Mouse (Mus musculus) CH12.LX (cell line): ENCODE measurements around the gene Olfr868. TPM values are rescaled to one million over a fixed set of nuclear protein-coding genes. Genes with fewer than 3 reads are reported as not detected.

Experiments
- DNase-seq: peaks from one replicate; pipeline ENCODE4 v3.0.0-alpha.2; 2013; ENCODE audit errors: extremely low read depth
- H3K27ac ChIP-seq: 2 replicates; pipeline ENCODE4 v1.5.1; 2012; ENCODE audit warnings: low read depth, mild to moderate bottlenecking, control low read depth, moderate library complexity; ENCODE audit not compliant: insufficient read depth
- H3K27me3 ChIP-seq: replicated peaks from 2 replicates; pipeline ENCODE3; 2012; ENCODE audit warnings: inconsistent platforms
- H3K36me3 ChIP-seq, 2 experiments: replicated peaks in 1 of 2; 2 replicates each; pipeline versions ENCODE3 to v1.6.1; 2012; ENCODE audit warnings: inconsistent platforms in 1 of 2, low read length in 1 of 2, mild to moderate bottlenecking in 1 of 2, mixed read lengths in 1 of 2, moderate library complexity in 1 of 2; ENCODE audit not compliant: control insufficient read depth in 1 of 2, insufficient read depth in 1 of 2
- H3K4me1 ChIP-seq, 2 experiments: 2 replicates each; pipeline ENCODE4 v1.6.1; 2012; ENCODE audit warnings: inconsistent platforms in 1 of 2, moderate library complexity in 1 of 2; ENCODE audit not compliant: insufficient read depth in 2 of 2, control insufficient read depth in 1 of 2
- H3K4me2 ChIP-seq: 2 replicates; pipeline ENCODE4 v1.6.1; 2012; ENCODE audit warnings: low read depth, mild to moderate bottlenecking, control low read depth; ENCODE audit not compliant: poor library complexity, insufficient read depth, severe bottlenecking
- H3K4me3 ChIP-seq, 3 experiments: fragments of 150-350 bp in 1 of 3; sonication (generic) in 1 of 3; replicated peaks in 1 of 3; 2 replicates each; pipeline versions ENCODE3 to v1.5.1; 2011 to 2012; ENCODE audit warnings: low read depth in 2 of 3, low read length in 2 of 3, mild to moderate bottlenecking in 2 of 3, moderate library complexity in 2 of 3, control low read depth in 1 of 3, improper control_type of control experiment in 1 of 3, inconsistent platforms in 1 of 3, mixed read lengths in 1 of 3; ENCODE audit not compliant: poor library complexity in 1 of 3
- H3K79me2 ChIP-seq: replicated peaks from 2 replicates; pipeline ENCODE4 v1.6.1; 2012; ENCODE audit warnings: mild to moderate bottlenecking, moderate library complexity; ENCODE audit not compliant: control insufficient read depth, poor library complexity, insufficient read depth, severe bottlenecking; ENCODE audit errors: extremely low read depth
- H3K9ac ChIP-seq: 2 replicates; pipeline ENCODE4 v1.6.1; 2012; ENCODE audit warnings: low read depth, mild to moderate bottlenecking, control low read depth, moderate library complexity; ENCODE audit not compliant: insufficient read depth
- H3K9me3 ChIP-seq: replicated peaks from 2 replicates; pipeline ENCODE3; 2012; ENCODE audit warnings: low read length, inconsistent platforms, mixed read lengths
- CHD1 ChIP-seq: IDR thresholded peaks from 2 replicates; pipeline ENCODE4 v1.6.1; 2012; ENCODE audit warnings: low read depth, low read length, improper control_type of control experiment, inconsistent platforms
- CHD2 ChIP-seq: IDR thresholded peaks from 2 replicates; pipeline ENCODE4 v1.6.1; 2011; ENCODE audit warnings: low read length, improper control_type of control experiment
- CTCF ChIP-seq, 2 experiments: IDR thresholded peaks in 1 of 2; conservative IDR thresholded peaks in 1 of 2; 2 replicates each; pipeline ENCODE4 v1.5.1; 2011 to 2012; ENCODE audit warnings: low read depth in 2 of 2, low read length in 2 of 2, improper control_type of control experiment in 1 of 2, inconsistent platforms in 1 of 2, mild to moderate bottlenecking in 1 of 2, moderate library complexity in 1 of 2
- ETS1 ChIP-seq: conservative IDR thresholded peaks from 2 replicates; pipeline ENCODE4 v1.6.1; 2012; ENCODE audit warnings: low read depth, mild to moderate bottlenecking, inconsistent platforms, low read length, improper control_type of control experiment, moderate library complexity
- HCFC1 ChIP-seq: IDR thresholded peaks from 2 replicates; pipeline ENCODE4 v1.6.1; 2012; ENCODE audit warnings: low read depth, mild to moderate bottlenecking, inconsistent platforms, low read length, improper control_type of control experiment
- IRF4 ChIP-seq: IDR thresholded peaks from 2 replicates; pipeline ENCODE4 v1.6.1; 2014; ENCODE audit warnings: low read depth, mild to moderate bottlenecking, inconsistent platforms, low read length, improper control_type of control experiment
- MAZ ChIP-seq: IDR thresholded peaks from 2 replicates; pipeline ENCODE4 v1.6.1; 2012; ENCODE audit warnings: low read depth, mild to moderate bottlenecking, inconsistent platforms, low read length, improper control_type of control experiment, moderate library complexity
- MEF2A ChIP-seq: IDR thresholded peaks from 2 replicates; pipeline ENCODE4 v1.6.1; 2014; ENCODE audit warnings: low read depth, mild to moderate bottlenecking, inconsistent platforms, low read length, improper control_type of control experiment, borderline replicate concordance
- PAX5 ChIP-seq: IDR thresholded peaks from 2 replicates; pipeline ENCODE4 v1.6.1; 2012; ENCODE audit warnings: low read length, inconsistent platforms, mixed read lengths
- POLR2A ChIP-seq: IDR thresholded peaks from 2 replicates; pipeline ENCODE4 v1.6.1; 2011; ENCODE audit warnings: low read depth, mild to moderate bottlenecking, improper control_type of control experiment, low read length
- RAD21 ChIP-seq: IDR thresholded peaks from 2 replicates; pipeline ENCODE4 v1.6.1; 2011; ENCODE audit warnings: low read depth, mild to moderate bottlenecking, low read length, improper control_type of control experiment, moderate library complexity
- RCOR1 ChIP-seq: conservative IDR thresholded peaks from 2 replicates; pipeline ENCODE4 v1.6.1; 2012; ENCODE audit warnings: low read depth, mild to moderate bottlenecking, inconsistent platforms, low read length, improper control_type of control experiment
- USF1 ChIP-seq: IDR thresholded peaks from 2 replicates; pipeline ENCODE4 v1.6.1; 2014; ENCODE audit warnings: low read depth, mild to moderate bottlenecking, inconsistent platforms, low read length, improper control_type of control experiment
- USF2 ChIP-seq: conservative IDR thresholded peaks from 2 replicates; pipeline ENCODE4 v1.6.1; 2011; ENCODE audit warnings: low read depth, low read length, improper control_type of control experiment
- ZMIZ1 ChIP-seq: IDR thresholded peaks from 2 replicates; pipeline ENCODE4 v1.6.1; 2012; ENCODE audit warnings: low read depth, mild to moderate bottlenecking, inconsistent platforms, low read length, improper control_type of control experiment
- dilution Hi-C: fragments of 300-500 bp; cut with MboI; formaldehyde crosslinking; loops from 2 replicates; pipeline ENCODE4 v1.14.3; 2020; ENCODE audit warnings: low sequenced_read_pairs; ENCODE audit not compliant: extremely low pct_unique_long_range_greater_than_20kb, extremely low pct_ligation_motif_present
- in situ Hi-C: fragments of 300-500 bp; cut with MboI; formaldehyde crosslinking; loops from 3 replicates; pipeline ENCODE4 v1.14.3; 2019; ENCODE audit warnings: low sequenced_read_pairs, low pct_ligation_motif_present, low pct_unique_long_range_greater_than_20kb, mixed read lengths
- polyA plus RNA-seq: library from polyadenylated mRNA; unstranded; fragments of >175 nt; gene quantifications from 2 replicates; pipeline ENCODE4 v1.2.1, GENCODE M21; 2012; ENCODE audit warnings: low read depth; ENCODE audit not compliant: insufficient read length
- total RNA-seq, 2 experiments: library from RNA; depleted of rRNA; stranded (reverse); fragments of 300-350 nt in 1 of 2; fragments of >200 nt in 1 of 2; gene quantifications; 2 replicates each; pipeline ENCODE4 v1.2.3; 2012 to 2014

The Olfr868 gene
- total and polyA plus RNA-seq, 3 experiments = not detected

- H3K9ac ChIP-seq = no peak overlapping the region
Measured at GRCm38 (mm10) chr9:20070236-20070635, 28.2 kb upstream of the Olfr868 start.

GRCm38 (mm10) chr9:20071291-20071690 is 27.1 kb upstream of the Olfr868 start:
- no peak for DNase-seq
- Histone ChIP-seq H3K9me3 (no peaks in the 10 kb centered on the region), H3K4me3 (no peak overlapping the region), H3K27me3 (no peaks in the 10 kb centered on the region), H3K36me3 (no peaks in the 10 kb centered on the region), H3K4me2 (no peak overlapping the region), H3K9ac (no peak overlapping the region), H3K4me1 (peaks cover 3 to 9% of the 10 kb centered on the region in 2 experiments; a peak in 3 of 4 replicates), H3K27ac (no peak overlapping the region), H3K79me2 (no peaks in the 10 kb centered on the region)
- in situ Hi-C loops = no loop called here
- dilution Hi-C loops = no loop called here
- TF ChIP-seq USF1 (no peak), USF2 (no peak)

More at GRCm38 (mm10) chr9:20070236-20070635, 28.2 kb upstream of the Olfr868 start:
- no peak overlapping the region for H3K27ac ChIP-seq
- dilution Hi-C loops = no loop called here
- H3K79me2 ChIP-seq = no peaks in the 10 kb centered on the region
- no peaks in the 10 kb centered on the region for H3K36me3 ChIP-seq
- TF ChIP-seq MEF2A (no peak), RCOR1 (no peak), CTCF (conservative IDR thresholded peaks at IDR 0.05 in 1 of 2, IDR thresholded peaks at IDR 0.05 in 1 of 2; ENCODE audit: low read depth in 2 of 2, low read length in 2 of 2) (no peak), CHD2 (no peak), IRF4 (no peak), ETS1 (no peak), HCFC1 (no peak), USF1 (no peak), PAX5 (no peak), RAD21 (no peak), ZMIZ1 (no peak)
- in situ Hi-C loops = no loop called here
- H3K4me3 ChIP-seq = no peak overlapping the region
- H3K4me2 ChIP-seq = no peak overlapping the region
- DNase-seq = no peak
- H3K4me1 ChIP-seq = peaks cover 3 to 9% of the 10 kb centered on the region in 2 experiments; a peak in 3 of 4 replicates
- H3K9me3 ChIP-seq = no peaks in the 10 kb centered on the region
- no peaks in the 10 kb centered on the region for H3K27me3 ChIP-seq

GRCm38 (mm10) chr9:20073523-20074177 is 24.8 kb upstream of the Olfr868 start:
- Histone ChIP-seq H3K36me3 (no peaks in the 10 kb centered on the region), H3K4me1 (peaks cover 3 to 9% of the 10 kb centered on the region in 2 experiments; a peak in 3 of 4 replicates), H3K9ac (no peak overlapping the region), H3K27ac (no peak overlapping the region)
- TF ChIP-seq USF2 (no peak), POLR2A (no peak), MAZ (no peak), CHD1 (no peak)
- TF ChIP-seq, all 38 proteins: peak for 0
- no peak overlapping the region for H3K4me2 ChIP-seq
- in situ Hi-C loops = no loop called here
- DNase-seq = peak; percentile 45
- H3K79me2 ChIP-seq = no peaks in the 10 kb centered on the region
- H3K9me3 ChIP-seq = no peaks in the 10 kb centered on the region
- no peak overlapping the region for H3K4me3 ChIP-seq
- no peaks in the 10 kb centered on the region for H3K27me3 ChIP-seq
- dilution Hi-C loops = no loop called here
